Mouse (Mus musculus) limb, embryonic 11.5 days (tissue): ENCODE data around the gene Zfp953. TPM values are rescaled to one million over a fixed set of nuclear protein-coding genes. Genes with fewer than 3 reads are reported as not detected.

ENCODE experiments used
- ATAC-seq: fragments of 200-750 bp; cut with Nextera tagmentation; 2 replicates; pipeline ENCODE4 v1.8.0; 2017; ENCODE audit warnings: low read depth; ENCODE audit not compliant: insufficient number of reproducible peaks, low FRiP score, low TSS enrichment
- DNase-seq: peaks from one replicate; pipeline ENCODE4 v3.0.0-alpha.2; 2015; ENCODE audit warnings: low spot score
- H3K27ac ChIP-seq: fragments of 300-500 bp; sonication (generic); replicated peaks from 2 replicates; pipeline ENCODE4 v1.5.1; 2014; ENCODE audit warnings: low read depth, mild to moderate bottlenecking, low read length
- H3K27me3 ChIP-seq: fragments of 300-500 bp; sonication (generic); 2 replicates; pipeline ENCODE4 v1.6.1; 2014; ENCODE audit warnings: mild to moderate bottlenecking, low read length, mixed read lengths; ENCODE audit not compliant: control insufficient read depth, insufficient read depth
- H3K36me3 ChIP-seq: fragments of 300-500 bp; sonication (generic); 2 replicates; pipeline ENCODE4 v1.6.1; 2014; ENCODE audit warnings: mild to moderate bottlenecking, low read length, moderate library complexity, mixed read lengths; ENCODE audit not compliant: control insufficient read depth, insufficient read depth
- H3K4me1 ChIP-seq: fragments of 300-500 bp; sonication (generic); 2 replicates; pipeline ENCODE4 v1.6.1; 2014; ENCODE audit warnings: low read length, mixed read lengths; ENCODE audit not compliant: control insufficient read depth, insufficient read depth
- H3K4me2 ChIP-seq: fragments of 300-500 bp; sonication (generic); 2 replicates; pipeline ENCODE4 v1.6.1; 2014; ENCODE audit warnings: low read depth, mild to moderate bottlenecking, moderate library complexity; ENCODE audit not compliant: severe bottlenecking
- H3K4me3 ChIP-seq: fragments of 300-500 bp; sonication (generic); 2 replicates; pipeline ENCODE4 v1.5.1; 2014; ENCODE audit warnings: low read depth, low read length
- H3K9ac ChIP-seq: fragments of 300-500 bp; sonication (generic); 2 replicates; pipeline ENCODE4 v1.6.1; 2014; ENCODE audit warnings: mild to moderate bottlenecking, low read length
- H3K9me3 ChIP-seq: fragments of 300-500 bp; sonication (generic); 2 replicates; pipeline ENCODE4 v1.6.1; 2016; ENCODE audit warnings: low read length; ENCODE audit not compliant: control insufficient read depth
- WGBS: fragments of 180-500 bp; shearing (Covaris S2); extraction: QIAGEN DNeasy Blood & Tissue Kit; methylation state at CpG from one replicate; pipeline ENCODE4 v1.1.7; 2014; 5-methylcytosine and 5-hydroxymethylcytosine counted together
- polyA plus RNA-seq: library from polyadenylated mRNA; unstranded; fragments of >200 nt; fragmentation: Nextera tagmentation; extraction: Ambion mirVana; gene quantifications from 2 replicates; pipeline ENCODE4 v1.2.1, GENCODE M21; 2014

The Zfp953 gene
- polyA plus RNA-seq, 1 experiment from 2014 or later: 1.2 TPM

DNA sequence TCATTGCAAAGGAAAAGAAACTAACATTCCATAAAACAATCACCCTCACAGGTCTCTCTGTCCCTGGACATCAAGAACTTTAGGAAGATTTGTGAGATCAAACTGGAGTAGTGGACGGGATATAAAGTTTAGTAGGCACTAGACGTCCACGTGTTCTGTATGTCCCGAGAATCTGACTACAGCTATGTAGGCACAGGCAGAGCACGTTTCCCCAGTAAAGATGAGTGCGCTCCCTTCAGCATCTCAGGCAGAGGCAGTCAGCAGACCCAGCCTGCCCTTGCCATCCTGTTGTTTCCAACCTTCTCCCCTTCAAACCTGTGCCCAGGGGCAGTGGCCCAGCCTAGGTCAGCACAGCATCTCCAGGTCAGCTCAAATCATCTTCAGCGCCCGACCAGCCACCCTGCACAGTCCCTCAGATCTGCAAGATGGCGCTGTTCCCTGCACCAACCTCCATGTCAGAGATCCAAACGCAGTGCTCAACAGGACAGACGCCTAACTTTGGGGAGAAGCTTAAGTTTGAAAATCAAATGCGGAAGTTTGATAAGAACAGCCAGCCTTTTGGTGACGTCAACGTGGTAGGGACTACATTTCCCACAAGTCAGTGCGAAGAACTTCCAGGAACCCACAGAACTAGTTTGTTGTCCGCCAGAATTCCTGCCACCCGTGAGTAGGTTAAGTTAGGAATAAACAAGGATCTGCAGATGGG lies 28.2 kb downstream of the Zfp953 start, which contains the start of gene Zfp595:
Gene Zfp595 (minus strand): TSS at position 552 of the 706 bp plus-strand sequence.
- Histone ChIP-seq H3K4me3 (peak within 1 kb of the TSS; percentile 44), H3K4me1 (no peaks in the 10 kb centered on the region), H3K36me3 (no peaks in the 10 kb centered on the region), H3K9ac (peak within 1 kb of the TSS; percentile 63), H3K9me3 (no peaks in the 10 kb centered on the region), H3K27me3 (no peaks in the 10 kb centered on the region), H3K4me2 (peak within 1 kb of the TSS; percentile 53), H3K27ac (no peak within 1 kb of the TSS)
- 19% methylated on average over 17 of the region's 17 CpGs for WGBS
- ATAC-seq (peak; percentile 89), DNase-seq (peak; percentile 84)

DNA sequence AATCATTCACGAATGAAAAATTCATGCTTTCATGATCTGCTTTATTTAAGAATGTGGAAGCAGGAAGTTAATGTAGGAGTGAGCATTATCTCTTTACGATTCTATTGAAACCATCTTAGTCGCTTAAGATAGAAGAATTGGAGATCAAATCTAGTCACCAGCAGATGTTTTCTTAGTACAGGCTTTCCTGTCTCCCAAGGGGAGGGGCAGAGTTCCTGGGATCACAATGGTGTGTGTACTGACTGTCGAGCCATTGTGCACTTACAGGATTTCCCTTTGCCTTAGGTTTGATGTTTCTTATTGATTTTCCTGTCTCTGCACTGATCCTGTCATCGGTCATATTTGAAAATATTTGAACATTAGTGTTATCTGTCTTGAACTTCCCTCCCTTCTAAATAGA lies 53.7 kb downstream of the Zfp953 start:
- DNase-seq: no peak
- Histone ChIP-seq H3K9me3 (no peaks in the 10 kb centered on the region), H3K27ac (no peak overlapping the region), H3K27me3 (no peaks in the 10 kb centered on the region), H3K36me3 (no peaks in the 10 kb centered on the region), H3K9ac (no peak overlapping the region), H3K4me2 (peak overlapping the region; percentile 89), H3K4me3 (peak overlapping the region; percentile 74; the same call in 1 of the 2 replicates), H3K4me1 (no peaks in the 10 kb centered on the region)
- ATAC-seq: peak; percentile 53
- 41% methylated on average over 5 of the region's 5 CpGs for WGBS

DNA sequence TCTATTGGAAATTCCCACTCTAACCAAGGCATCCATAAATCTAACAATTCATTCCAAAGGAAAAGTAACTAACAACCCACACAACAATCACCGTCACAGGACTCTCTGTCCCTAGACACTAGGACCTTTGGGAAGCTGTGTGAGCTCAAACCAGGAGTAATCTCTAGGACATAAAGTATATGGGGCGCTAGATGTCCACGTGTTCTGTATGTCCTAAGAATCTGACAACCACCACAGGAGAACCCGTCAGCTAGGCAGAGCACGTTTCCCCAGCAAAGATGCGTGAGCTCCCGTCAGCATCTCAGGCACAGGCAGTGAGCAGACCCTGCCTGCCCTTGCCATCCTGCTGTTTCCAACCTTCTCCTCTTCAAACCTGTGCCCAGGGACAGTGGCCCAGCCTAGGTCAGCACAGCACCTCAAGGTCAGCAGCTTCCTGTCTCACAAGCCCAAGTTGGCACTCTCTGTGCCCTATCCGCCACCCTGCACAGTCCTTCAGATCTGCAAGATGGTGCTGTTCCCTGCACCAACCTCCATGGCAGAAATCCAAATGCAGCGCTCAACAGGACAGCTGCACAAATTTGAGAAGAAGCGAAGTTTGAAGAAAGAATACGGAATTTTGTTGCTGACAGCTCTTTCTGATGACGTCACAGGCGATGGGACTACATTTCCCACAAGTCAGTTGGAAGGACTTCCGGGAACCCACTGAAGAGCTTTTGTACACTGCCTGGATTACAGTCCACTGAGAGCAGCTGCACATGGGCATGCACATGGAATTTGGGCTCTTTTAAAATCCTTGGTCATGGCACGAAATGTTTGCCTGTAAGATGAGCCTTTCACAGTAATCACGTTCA lies 54.4 kb downstream of the Zfp953 start, which contains the start of gene Zfp457:
Gene Zfp457 (minus strand): TSS at position 664 of the 851 bp plus-strand sequence.
- WGBS: 14% methylated on average over 16 of the region's 16 CpGs
- Histone ChIP-seq H3K4me1 (no peaks in the 10 kb centered on the region), H3K27me3 (no peaks in the 10 kb centered on the region), H3K9me3 (no peaks in the 10 kb centered on the region), H3K36me3 (no peaks in the 10 kb centered on the region), H3K4me3 (peak within 1 kb of the TSS; percentile 74), H3K27ac (no peak within 1 kb of the TSS), H3K9ac (peak within 1 kb of the TSS; percentile 79), H3K4me2 (peak within 1 kb of the TSS; percentile 89)
- DNase-seq: peak; percentile 90
- ATAC-seq: peak; percentile 98

Other genes with a start within 250 kb of the Zfp953 start
- 0.34 and 0.41 TPM in 2 replicates for gene Rslcan18, start 244.3 kb downstream of the Zfp953 start, polyA plus RNA-seq
- 2.3 and 3.1 TPM in 2 replicates for gene Zfp759, start 238.9 kb downstream of the Zfp953 start, polyA plus RNA-seq
- gene Rsl1, start 187.4 kb downstream of the Zfp953 start, polyA plus RNA-seq: 6.0 and 7.3 TPM in 2 replicates
- 1.3 and 2.1 TPM in 2 replicates for gene Zfp455, start 166.1 kb downstream of the Zfp953 start, polyA plus RNA-seq
- gene Zfp458, start 82.1 kb downstream of the Zfp953 start, polyA plus RNA-seq: 1.7 and 2.2 TPM in 2 replicates
- gene Zfp457, start 54.1 kb downstream of the Zfp953 start, polyA plus RNA-seq: 0.27 and 0.54 TPM in 2 replicates
- gene Zfp595, start 28.0 kb downstream of the Zfp953 start, polyA plus RNA-seq: 1.9 and 2.8 TPM in 2 replicates
- gene Gm28044, start 69 bp downstream of the Zfp953 start, polyA plus RNA-seq: not detected in 2 replicates
- 0.59 TPM in 1 of 2 replicates, not detected in the other for gene Gm28041, start 15.1 kb upstream of the Zfp953 start, polyA plus RNA-seq
- gene Zfp456, start 15.2 kb upstream of the Zfp953 start, polyA plus RNA-seq: 1.2 and 1.5 TPM in 2 replicates
- 4.3 and 5.4 TPM in 2 replicates for gene Zfp429, start 39.2 kb upstream of the Zfp953 start, polyA plus RNA-seq
- gene Zfp459, start 60.8 kb upstream of the Zfp953 start, polyA plus RNA-seq: 1.2 and 1.3 TPM in 2 replicates
- 9.5 and 9.7 TPM in 2 replicates for gene Zfp874a, start 91.0 kb upstream of the Zfp953 start, polyA plus RNA-seq
- 1.7 and 2.6 TPM in 2 replicates for gene Zfp874b, start 123.7 kb upstream of the Zfp953 start, polyA plus RNA-seq
- gene Zfp58, start 139.9 kb upstream of the Zfp953 start, polyA plus RNA-seq: 19.5 and 19.6 TPM in 2 replicates
- not detected in 2 replicates for gene Gm26965, start 165.5 kb upstream of the Zfp953 start, polyA plus RNA-seq
- gene Zfp87, start 165.6 kb upstream of the Zfp953 start, polyA plus RNA-seq: 26.8 and 32.8 TPM in 2 replicates
- gene Zfp748, start 193.2 kb upstream of the Zfp953 start, polyA plus RNA-seq: 18.7 and 20.0 TPM in 2 replicates
- gene Zfp729b, start 249.1 kb upstream of the Zfp953 start, polyA plus RNA-seq: 5.1 and 5.8 TPM in 2 replicates